15 mouse cellular contexts compared by ENCODE assay signal in genomic region chr17:41103980-41104379, GRCm38 (mm10).
"Had no signal": no experiment of that assay in that cellular context is flagged by ENCODE, and none has a peak within 500 bp of the region (broad histone marks: within the 10 kb centered on the region; RNA-seq: fewer than 3 reads in every experiment).

No protein-coding gene starts in this region.

- H3K36me3 ChIP-seq: midbrain, embryonic 10.5 days; midbrain, embryonic 12.5 days; neural tube, embryonic 12.5 days; stomach, embryonic 15.5 days had no signal

- DNase-seq: lung, adult 18-20 months; lung, embryonic 14.5 days; lung, postnatal 10 days; lung, postnatal 4 days; right cerebral cortex, postnatal 14 days; thymus, adult 2 months; thymus, postnatal 25 days; thymus, postnatal 4 days had no signal

- H3K4me2 ChIP-seq: lung, embryonic 14.5 days; midbrain, embryonic 12.5 days; neural tube, embryonic 12.5 days; stomach, embryonic 15.5 days had no signal

- H3K4me3 ChIP-seq: midbrain, embryonic 10.5 days; midbrain, embryonic 12.5 days; myocyte; neural tube, embryonic 12.5 days; stomach, embryonic 15.5 days had no signal

- H3K27ac ChIP-seq: midbrain, embryonic 10.5 days; midbrain, embryonic 12.5 days; neural tube, embryonic 12.5 days; stomach, embryonic 15.5 days; stomach, postnatal 0 days had no signal

- H3K4me1 ChIP-seq: midbrain, embryonic 10.5 days; midbrain, embryonic 12.5 days; neural tube, embryonic 12.5 days; stomach, embryonic 15.5 days had no signal

- H3K9ac ChIP-seq: lung, embryonic 14.5 days; midbrain, embryonic 12.5 days; neural tube, embryonic 12.5 days; stomach, embryonic 15.5 days had no signal

- ATAC-seq: midbrain, embryonic 16.5 days had no signal

- H3K9me3 ChIP-seq: midbrain, embryonic 10.5 days; midbrain, embryonic 12.5 days; neural tube, embryonic 12.5 days; stomach, embryonic 15.5 days had no signal

- H3K27me3 ChIP-seq: midbrain, embryonic 12.5 days; neural tube, embryonic 12.5 days; stomach, embryonic 15.5 days had no signal
